Mouse (Mus musculus): ENCODE measurements at regions not wholly inside any gene's neighbourhood (a gene's known extent, or its start where the extent isn't known, plus 50 kb on each side); places are given as distances from the start of the nearest gene placed in this dataset.
A peak's percentile ranks its signal among the peaks of the same experiment; 100 is the strongest.

- Histone ChIP-seq H3K4me1 (ENCODE audit: control insufficient read depth in 1 of 2, insufficient read depth in 2 of 2) (peaks cover 8 to 49% of the 10 kb centered on the region in 2 experiments; a peak in 3 of 4 replicates), H3K79me2 (replicated peaks; ENCODE audit: control insufficient read depth, extremely low read depth, insufficient read depth, poor library complexity, severe bottlenecking) (no peaks in the 10 kb centered on the region), H3K9me3 (replicated peaks; ENCODE audit: low read length) (no peaks in the 10 kb centered on the region), H3K36me3 (replicated peaks in 1 of 2; ENCODE audit: control insufficient read depth in 1 of 2, insufficient read depth in 1 of 2, low read length in 1 of 2) (no peaks in the 10 kb centered on the region), H3K4me3 (replicated peaks in 1 of 3; ENCODE audit: low read depth in 2 of 3, low read length in 2 of 3, poor library complexity in 1 of 3) (no peak overlapping the region), H3K9ac (ENCODE audit: insufficient read depth, low read depth) (no peak overlapping the region), H3K27me3 (replicated peaks) (no peaks in the 10 kb centered on the region), H3K27ac (ENCODE audit: insufficient read depth, low read depth) (no peak overlapping the region), H3K4me2 (ENCODE audit: insufficient read depth, low read depth, poor library complexity, severe bottlenecking) (no peak overlapping the region)
- dilution Hi-C loops (cut with MboI; ENCODE audit: extremely low pct_ligation_motif_present, extremely low pct_unique_long_range_greater_than_20kb, low sequenced_read_pairs) (no loop called here), in situ Hi-C loops (cut with MboI; ENCODE audit: low pct_ligation_motif_present, low pct_unique_long_range_greater_than_20kb, low sequenced_read_pairs) (loop anchor here (25.0 kb wide), 1 partner anchor 406 kb away; the partner anchor contains the start of gene Fggy)
- DNase-seq (ENCODE audit: extremely low read depth) = peak; percentile 52
- no peak for TF ChIP-seq USF1 (IDR thresholded peaks at IDR 0.05; ENCODE audit: low read depth, low read length)
- TF ChIP-seq RCOR1 (conservative IDR thresholded peaks at IDR 0.05; ENCODE audit: low read depth, low read length) = 0 out of 2 replicates have a peak, but pooled peaks have one; percentile 19
- no peak for TF ChIP-seq SMC3 (IDR thresholded peaks at IDR 0.05; ENCODE audit: low read depth, low read length)
- no peak for TF ChIP-seq JUND (conservative IDR thresholded peaks at IDR 0.05; ENCODE audit: low read depth, low read length)
- no peak for TF ChIP-seq KAT2A (IDR thresholded peaks at IDR 0.05; ENCODE audit: insufficient replicate concordance, low read length)
- TF ChIP-seq MAZ (IDR thresholded peaks at IDR 0.05; ENCODE audit: low read depth, low read length) = no peak
- TF ChIP-seq IRF4 (IDR thresholded peaks at IDR 0.05; ENCODE audit: low read depth, low read length) = peak; percentile 84
- TF ChIP-seq ZKSCAN1 (IDR thresholded peaks at IDR 0.05; ENCODE audit: borderline replicate concordance, low read depth, low read length) = no peak
- TF ChIP-seq BHLHE40 (IDR thresholded peaks at IDR 0.05; ENCODE audit: low read depth, low read length) = peak; percentile 12; the same call in 1 of the 2 replicates
- TF ChIP-seq MXI1 (IDR thresholded peaks at IDR 0.05; ENCODE audit: low read depth, low read length) = no peak
- no peak for TF ChIP-seq MAFK (IDR thresholded peaks at IDR 0.05; ENCODE audit: insufficient replicate concordance, low read length)
- TF ChIP-seq NELFE (IDR thresholded peaks at IDR 0.05; ENCODE audit: low read depth, low read length) = no peak
- no peak for TF ChIP-seq USF2 (conservative IDR thresholded peaks at IDR 0.05; ENCODE audit: low read depth, low read length)
- peak; percentile 73 for TF ChIP-seq EP300 (IDR thresholded peaks at IDR 0.05; ENCODE audit: low read length)
Measured at GRCm38 (mm10) chr4:95156451-95157271, 104.6 kb upstream of the Jun start.

- dilution Hi-C loops (cut with MboI; ENCODE audit: extremely low pct_ligation_motif_present, extremely low pct_unique_long_range_greater_than_20kb, low sequenced_read_pairs) = no loop called here
- TF ChIP-seq IRF4 (IDR thresholded peaks at IDR 0.05; ENCODE audit: low read depth, low read length) (no peak), ZNF384 (IDR thresholded peaks at IDR 0.05; ENCODE audit: low read depth, low read length) (no peak), CHD2 (IDR thresholded peaks at IDR 0.05; ENCODE audit: low read length) (no peak), TCF12 (IDR thresholded peaks at IDR 0.05; ENCODE audit: low read depth, low read length) (no peak), MAZ (IDR thresholded peaks at IDR 0.05; ENCODE audit: low read depth, low read length) (no peak), HCFC1 (IDR thresholded peaks at IDR 0.05; ENCODE audit: low read depth, low read length) (no peak), E2F4 (IDR thresholded peaks at IDR 0.05; ENCODE audit: insufficient replicate concordance, low read depth, low read length) (no peak), MAFK (IDR thresholded peaks at IDR 0.05; ENCODE audit: insufficient replicate concordance, low read length) (no peak), RAD21 (IDR thresholded peaks at IDR 0.05; ENCODE audit: low read depth, low read length) (no peak), RCOR1 (conservative IDR thresholded peaks at IDR 0.05; ENCODE audit: low read depth, low read length) (no peak), MYC (IDR thresholded peaks at IDR 0.05; ENCODE audit: low read depth, low read length) (no peak), USF2 (conservative IDR thresholded peaks at IDR 0.05; ENCODE audit: low read depth, low read length) (no peak), MEF2A (IDR thresholded peaks at IDR 0.05; ENCODE audit: borderline replicate concordance, low read depth, low read length) (no peak), JUN (IDR thresholded peaks at IDR 0.05; ENCODE audit: insufficient read depth, low read depth, low read length) (no peak), MAX (IDR thresholded peaks at IDR 0.05; ENCODE audit: low read length) (no peak), ZC3H11A (IDR thresholded peaks at IDR 0.05; ENCODE audit: low read depth, low read length) (no peak), ETS1 (conservative IDR thresholded peaks at IDR 0.05; ENCODE audit: low read depth, low read length) (no peak), JUND (conservative IDR thresholded peaks at IDR 0.05; ENCODE audit: low read depth, low read length) (no peak)
- Histone ChIP-seq H3K9me3 (replicated peaks; ENCODE audit: low read length) (no peaks in the 10 kb centered on the region), H3K4me3 (replicated peaks in 1 of 3; ENCODE audit: low read depth in 2 of 3, low read length in 2 of 3, poor library complexity in 1 of 3) (no peak overlapping the region), H3K9ac (ENCODE audit: insufficient read depth, low read depth) (no peak overlapping the region), H3K79me2 (replicated peaks; ENCODE audit: control insufficient read depth, extremely low read depth, insufficient read depth, poor library complexity, severe bottlenecking) (no peaks in the 10 kb centered on the region), H3K36me3 (replicated peaks in 1 of 2; ENCODE audit: control insufficient read depth in 1 of 2, insufficient read depth in 1 of 2, low read length in 1 of 2) (no peaks in the 10 kb centered on the region), H3K27me3 (replicated peaks) (no peaks in the 10 kb centered on the region), H3K4me1 (ENCODE audit: control insufficient read depth in 1 of 2, insufficient read depth in 2 of 2) (peaks cover 13 to 49% of the 10 kb centered on the region in 2 experiments), H3K27ac (ENCODE audit: insufficient read depth, low read depth) (no peak overlapping the region), H3K4me2 (ENCODE audit: insufficient read depth, low read depth, poor library complexity, severe bottlenecking) (no peak overlapping the region)
- in situ Hi-C loops (cut with MboI; ENCODE audit: low pct_ligation_motif_present, low pct_unique_long_range_greater_than_20kb, low sequenced_read_pairs) = loop anchor here (25.0 kb wide), 1 partner anchor 404 kb away; the partner anchor contains the start of gene Fggy
- DNase-seq (ENCODE audit: extremely low read depth) = no peak
Measured at GRCm38 (mm10) chr4:95157653-95158430, 105.8 kb upstream of the Jun start.
